Mouse (Mus musculus) lung, postnatal 0 days (tissue): ENCODE measurements around the gene Adamts4. TPM values are rescaled to one million over a fixed set of nuclear protein-coding genes. Genes with fewer than 3 reads are reported as not detected.
A peak's percentile ranks its signal among the peaks of the same experiment; 100 is the strongest.

Experiments
- ATAC-seq: fragments of 200-750 bp; cut with Nextera tagmentation; 2 replicates; pipeline ENCODE4 v1.8.0; 2017; ENCODE audit warnings: moderate library complexity
- DNase-seq: peaks from one replicate; pipeline ENCODE4 v3.0.0-alpha.2; 2016; ENCODE audit warnings: low spot score
- H3K27ac ChIP-seq: fragments of 300-500 bp; sonication (generic); 2 replicates; pipeline ENCODE4 v1.5.1; 2014; ENCODE audit warnings: antibody characterized with exemption, mild to moderate bottlenecking, low read length, mixed read lengths
- H3K27me3 ChIP-seq: fragments of 300-500 bp; sonication (generic); replicated peaks from 2 replicates; pipeline ENCODE4 v1.6.1; 2014; ENCODE audit warnings: low read length, mixed read lengths; ENCODE audit not compliant: insufficient read depth
- H3K36me3 ChIP-seq: fragments of 300-500 bp; sonication (generic); 2 replicates; pipeline ENCODE4 v1.6.1; 2014; ENCODE audit warnings: low read length, mixed read lengths; ENCODE audit not compliant: insufficient read depth
- H3K4me1 ChIP-seq: fragments of 300-500 bp; sonication (generic); 2 replicates; pipeline ENCODE4 v1.6.1; 2014; ENCODE audit warnings: antibody characterized with exemption, low read depth, low read length, mixed read lengths; ENCODE audit not compliant: insufficient read depth
- H3K4me2 ChIP-seq: fragments of 300-500 bp; sonication (generic); replicated peaks from 2 replicates; pipeline ENCODE4 v1.6.1; 2014; ENCODE audit warnings: low read depth, mild to moderate bottlenecking, low read length, moderate library complexity, mixed read lengths
- H3K4me3 ChIP-seq: fragments of 300-500 bp; sonication (generic); 2 replicates; pipeline ENCODE4 v1.5.1; 2014; ENCODE audit warnings: low read depth, low read length
- H3K9ac ChIP-seq: fragments of 300-500 bp; sonication (generic); replicated peaks from 2 replicates; pipeline ENCODE4 v1.6.1; 2014; ENCODE audit warnings: low read depth, mild to moderate bottlenecking
- H3K9me3 ChIP-seq: fragments of 300-500 bp; sonication (generic); 2 replicates; pipeline ENCODE4 v1.6.1; 2016; ENCODE audit warnings: low read length, mixed read lengths
- CTCF ChIP-seq: IDR thresholded peaks from 2 replicates; pipeline ENCODE4 v1.5.1; 2016; ENCODE audit warnings: antibody characterized with exemption, mild to moderate bottlenecking
- EP300 ChIP-seq: IDR thresholded peaks from 2 replicates; pipeline ENCODE4 v1.6.1; 2016; ENCODE audit warnings: antibody characterized with exemption, mild to moderate bottlenecking, control low read depth
- WGBS: fragments of 180-500 bp; shearing (Covaris S2); extraction: QIAGEN DNeasy Blood & Tissue Kit; methylation state at CpG from one replicate; pipeline ENCODE4 v1.1.7; 2014; 5-methylcytosine and 5-hydroxymethylcytosine counted together
- polyA plus RNA-seq: library from polyadenylated mRNA; unstranded; fragments of >200 nt; fragmentation: Nextera tagmentation; extraction: Ambion mirVana; gene quantifications from 2 replicates; pipeline ENCODE4 v1.2.1, GENCODE M21; 2015

Adamts4 gene
- polyA plus RNA-seq, 1 experiment from 2014 or later = 2.7 TPM

DNA sequence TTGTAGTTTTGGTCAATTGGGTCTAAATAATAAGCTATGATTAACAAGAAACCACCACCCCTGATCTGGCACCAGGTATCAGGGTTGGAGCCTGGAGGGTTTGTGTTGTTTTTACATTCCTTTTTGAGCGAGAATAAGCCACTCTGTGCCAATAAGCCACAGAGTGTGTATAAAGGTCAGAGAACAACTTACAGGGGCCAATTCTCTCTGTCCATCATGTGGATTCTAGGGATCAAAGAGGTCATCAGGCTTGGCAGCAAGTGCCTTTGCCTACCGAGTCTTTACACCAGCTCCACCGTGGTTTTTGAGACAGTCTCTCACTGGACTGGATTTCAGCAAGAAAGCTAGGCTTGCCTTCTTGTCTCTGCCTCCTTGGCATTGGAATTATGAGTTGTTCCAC is 37.4 kb upstream of the Adamts4 start:
- Histone ChIP-seq H3K36me3 (no peaks in the 10 kb centered on the region), H3K4me2 (no peak overlapping the region), H3K4me3 (no peak overlapping the region), H3K9me3 (no peaks in the 10 kb centered on the region), H3K27me3 (no peaks in the 10 kb centered on the region), H3K9ac (no peak overlapping the region), H3K4me1 (no peaks in the 10 kb centered on the region), H3K27ac (no peak overlapping the region)
- 50% methylated on average over 3 of the region's 3 CpGs for WGBS
- ATAC-seq (no peak), DNase-seq (no peak)
- TF ChIP-seq CTCF (no peak), EP300 (no peak)

DNA sequence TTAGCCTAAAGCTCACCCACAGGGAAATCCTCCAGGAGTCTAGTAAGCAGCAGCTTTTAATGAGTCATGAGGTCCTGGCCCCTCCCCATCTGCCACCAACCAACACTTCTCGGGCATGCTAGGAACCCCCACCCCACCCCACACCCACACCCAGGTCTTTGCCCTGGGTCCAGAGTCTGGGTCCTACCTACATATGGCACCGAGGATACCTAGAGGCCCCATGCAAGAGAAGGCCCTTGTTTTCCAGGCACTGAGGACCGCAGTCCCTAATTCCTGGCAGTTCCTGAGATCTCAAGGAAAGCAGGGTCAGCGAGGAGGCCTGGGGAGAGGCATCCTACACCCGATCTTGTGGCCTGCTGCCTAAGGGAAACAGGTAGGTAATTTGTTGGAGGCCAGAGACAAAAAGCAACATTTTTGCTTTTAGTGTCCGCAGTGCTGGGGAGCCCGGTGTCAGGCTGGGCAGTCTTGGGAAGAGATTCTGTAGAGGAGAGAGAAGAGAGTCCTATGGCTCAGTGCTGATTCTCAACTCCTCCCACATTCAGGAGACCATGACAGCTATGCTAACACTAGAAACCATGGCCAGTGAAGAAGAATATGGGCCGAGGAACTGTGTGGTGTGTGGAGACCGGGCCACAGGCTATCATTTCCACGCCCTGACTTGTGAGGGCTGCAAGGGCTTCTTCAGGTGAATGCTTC is 36.3 kb upstream of the Adamts4 start, which contains the start of gene Nr1i3:
TSS of gene Nr1i3 (plus strand) at position 170 of the 696 bp plus-strand sequence.
- Histone ChIP-seq H3K4me2 (no peak within 1 kb of the TSS), H3K27me3 (no peaks in the 10 kb centered on the region), H3K9ac (no peak within 1 kb of the TSS), H3K27ac (no peak within 1 kb of the TSS), H3K4me3 (no peak within 1 kb of the TSS), H3K4me1 (no peaks in the 10 kb centered on the region), H3K9me3 (no peaks in the 10 kb centered on the region), H3K36me3 (no peaks in the 10 kb centered on the region)
- ATAC-seq (no peak), DNase-seq (no peak)
- 69% methylated on average over 10 of the region's 10 CpGs for WGBS
- TF ChIP-seq EP300 = no peak

DNA sequence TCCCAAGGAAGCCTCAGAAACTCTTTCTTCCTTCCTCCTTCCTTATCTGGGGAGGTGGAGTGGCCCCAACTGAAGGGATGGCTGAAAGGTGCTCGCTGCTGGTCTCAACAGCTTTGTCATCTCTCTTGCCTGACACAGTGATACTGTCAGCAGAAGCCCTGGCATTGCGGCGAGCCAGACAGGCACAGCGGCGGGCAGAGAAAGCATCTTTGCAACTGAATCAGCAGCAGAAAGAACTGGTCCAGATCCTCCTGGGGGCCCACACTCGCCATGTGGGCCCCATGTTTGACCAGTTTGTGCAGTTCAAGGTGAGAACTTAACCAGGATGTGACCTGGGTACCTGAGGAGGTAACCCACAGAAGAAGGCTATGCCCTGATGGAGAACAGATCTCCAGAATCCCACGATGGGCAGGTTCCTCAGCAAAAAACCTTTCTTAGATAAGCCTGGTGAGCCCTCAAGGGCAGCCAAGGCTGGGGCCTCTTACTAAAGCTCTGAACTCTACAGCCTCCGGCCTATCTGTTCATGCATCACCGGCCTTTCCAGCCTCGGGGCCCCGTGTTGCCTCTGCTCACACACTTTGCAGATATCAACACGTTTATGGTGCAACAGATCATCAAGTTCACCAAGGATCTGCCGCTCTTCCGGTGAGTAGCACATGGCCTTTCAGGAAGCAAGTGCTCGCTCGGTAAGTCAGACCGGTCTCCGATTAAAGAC is 33.8 kb upstream of the Adamts4 start:
- ATAC-seq (no peak), DNase-seq (no peak)
- TF ChIP-seq CTCF (no peak), EP300 (no peak)
- Histone ChIP-seq H3K4me3 (no peak overlapping the region), H3K4me1 (peaks cover 5% of the 10 kb centered on the region; the same call in 1 of the 2 replicates), H3K27me3 (no peaks in the 10 kb centered on the region), H3K27ac (no peak overlapping the region), H3K36me3 (peaks cover 3% of the 10 kb centered on the region; the same call in 1 of the 2 replicates), H3K4me2 (no peak overlapping the region), H3K9me3 (no peaks in the 10 kb centered on the region), H3K9ac (no peak overlapping the region)
- 84% methylated on average over 18 of the region's 18 CpGs for WGBS

DNA sequence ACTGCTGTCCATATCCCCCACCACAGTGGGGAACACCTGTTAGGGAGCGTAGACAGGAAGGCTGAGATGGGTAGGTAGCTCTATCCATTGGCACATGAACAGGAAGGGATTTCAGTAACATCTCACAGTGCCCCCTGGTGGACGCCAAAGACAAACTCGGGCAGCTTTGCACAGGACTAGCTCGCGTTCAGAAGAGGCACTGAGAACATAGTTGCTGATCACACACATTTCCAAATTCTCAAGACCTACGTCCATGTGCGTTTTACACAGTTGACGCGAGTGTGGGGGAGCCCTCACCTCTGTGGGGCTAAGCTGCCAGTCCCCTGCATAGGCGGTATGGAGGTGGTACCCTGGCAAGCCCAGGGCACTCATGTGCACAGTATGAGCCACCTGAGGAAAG is 29.4 kb upstream of the Adamts4 start:
- TF ChIP-seq EP300 (no peak), CTCF (peak; percentile 94)
- Histone ChIP-seq H3K9me3 (no peaks in the 10 kb centered on the region), H3K4me3 (no peak overlapping the region), H3K4me1 (peaks cover 10% of the 10 kb centered on the region; the same call in 1 of the 2 replicates), H3K9ac (no peak overlapping the region), H3K36me3 (peaks cover 3% of the 10 kb centered on the region; the same call in 1 of the 2 replicates), H3K27me3 (no peaks in the 10 kb centered on the region), H3K27ac (no peak overlapping the region), H3K4me2 (peak overlapping the region; percentile 81)
- ATAC-seq (no peak), DNase-seq (peak; percentile 88)
- 7% methylated on average over 10 of the region's 10 CpGs for WGBS

DNA sequence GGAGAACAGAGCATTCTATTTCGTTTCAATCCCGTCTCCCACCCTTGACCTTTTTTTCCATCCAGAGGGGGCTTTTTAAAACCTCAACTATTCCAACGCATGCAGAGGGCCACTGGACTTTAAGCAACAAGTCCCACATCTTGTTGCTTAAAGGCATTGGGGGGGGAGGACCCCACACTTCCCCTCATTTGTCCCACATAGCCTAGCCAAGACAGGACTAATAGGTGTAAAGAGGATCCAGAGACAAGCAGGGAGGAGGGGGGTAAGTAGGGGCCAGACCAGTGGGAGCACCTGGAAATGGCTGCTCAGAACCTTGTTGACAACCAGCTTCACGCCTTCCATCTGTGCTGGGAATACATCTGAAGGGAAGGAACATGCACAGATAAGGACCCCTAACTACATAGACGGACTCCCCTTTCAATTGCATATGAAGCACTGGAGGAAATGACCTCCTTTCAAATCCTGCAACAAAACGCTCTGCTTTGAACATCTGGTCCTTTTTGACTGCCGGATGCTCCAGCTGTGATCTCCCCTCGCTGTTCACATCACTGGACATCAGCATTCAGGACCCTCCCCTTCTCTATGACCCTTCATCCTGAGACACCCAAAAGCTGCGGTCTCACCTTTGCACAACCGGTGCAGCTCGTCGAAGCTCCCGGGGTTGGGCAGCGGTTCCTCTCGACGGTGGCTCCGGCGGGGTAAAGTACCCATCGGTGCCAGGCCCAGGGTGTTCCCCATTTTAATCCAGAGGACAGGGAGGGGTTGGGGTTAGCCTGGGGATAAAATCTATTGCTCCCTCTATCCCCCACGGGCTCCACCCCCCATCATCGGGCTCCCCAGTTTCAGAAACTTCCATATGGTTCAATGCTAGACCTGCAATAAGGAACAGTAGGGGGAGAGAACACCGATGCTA is 28.7 kb upstream of the Adamts4 start:
- no peak for DNase-seq
- H3K27ac ChIP-seq = no peak overlapping the region

More for the DNA sequence above, 28.7 kb upstream of the Adamts4 start:
- 9% methylated on average over 22 of the region's 22 CpGs for WGBS
- H3K36me3 ChIP-seq = peaks cover 3% of the 10 kb centered on the region; the same call in 1 of the 2 replicates
- TF ChIP-seq EP300 (no peak), CTCF (no peak)
- peak overlapping the region; percentile 55 for H3K4me3 ChIP-seq
- no peak overlapping the region for H3K9ac ChIP-seq
- no peaks in the 10 kb centered on the region for H3K27me3 ChIP-seq
- ATAC-seq = no peak
- H3K4me2 ChIP-seq = peak overlapping the region; percentile 81
- peaks cover 10% of the 10 kb centered on the region; the same call in 1 of the 2 replicates for H3K4me1 ChIP-seq
- H3K9me3 ChIP-seq = no peaks in the 10 kb centered on the region
